Mouse (Mus musculus) intestine, embryonic 14.5 days (tissue): ENCODE measurements at regions not wholly inside any gene's neighbourhood (a gene's known extent, or its start where the extent isn't known, plus 50 kb on each side); places are given as distances from the start of the nearest gene placed in this dataset.

Experiments used
- ATAC-seq: fragments of 200-750 bp; cut with Nextera tagmentation; replicated peaks from 2 replicates; pipeline ENCODE4 v1.8.0; 2017; ENCODE audit warnings: low read depth, moderate number of reproducible peaks, moderate TSS enrichment, moderate library complexity; ENCODE audit not compliant: low FRiP score, low TSS enrichment
- DNase-seq: peaks from one replicate; pipeline ENCODE4 v3.0.0-alpha.2; 2018; ENCODE audit warnings: low spot score
- H3K27ac ChIP-seq: fragments of 300-500 bp; sonication (generic); 2 replicates; pipeline ENCODE4 v1.5.1; 2014; ENCODE audit warnings: low read depth, mild to moderate bottlenecking, control low read depth
- H3K27me3 ChIP-seq: fragments of 300-500 bp; sonication (generic); replicated peaks from 2 replicates; pipeline ENCODE4 v1.6.1; 2014; ENCODE audit warnings: low read length, control low read depth; ENCODE audit not compliant: control insufficient read depth, insufficient read depth
- H3K36me3 ChIP-seq: fragments of 300-500 bp; sonication (generic); 2 replicates; pipeline ENCODE4 v1.6.1; 2014; ENCODE audit warnings: low read length, control low read depth; ENCODE audit not compliant: control insufficient read depth, insufficient read depth
- H3K4me1 ChIP-seq: fragments of 300-500 bp; sonication (generic); replicated peaks from 2 replicates; pipeline ENCODE4 v1.6.1; 2014; ENCODE audit warnings: low read length, control low read depth, mixed read lengths; ENCODE audit not compliant: control insufficient read depth, insufficient read depth
- H3K4me2 ChIP-seq: fragments of 300-500 bp; sonication (generic); 2 replicates; pipeline ENCODE4 v1.6.1; 2014; ENCODE audit warnings: low read length
- H3K4me3 ChIP-seq: fragments of 300-500 bp; sonication (generic); 2 replicates; pipeline ENCODE4 v1.5.1; 2014; ENCODE audit warnings: low read depth, low read length, control low read depth, mixed read lengths
- H3K9ac ChIP-seq: fragments of 300-500 bp; sonication (generic); 2 replicates; pipeline ENCODE4 v1.6.1; 2014; ENCODE audit warnings: mild to moderate bottlenecking, low read length
- H3K9me3 ChIP-seq: fragments of 300-500 bp; sonication (generic); 2 replicates; pipeline ENCODE4 v1.6.1; 2016; ENCODE audit warnings: low read length, control low read depth; ENCODE audit not compliant: control insufficient read depth
- WGBS: fragments of 180-500 bp; shearing (Covaris S2); extraction: QIAGEN DNeasy Blood & Tissue Kit; methylation state at CpG from one replicate; pipeline ENCODE4 v1.1.7; 2014; 5-methylcytosine and 5-hydroxymethylcytosine counted together

GRCm38 (mm10) chr1:146955688-146956214 is 461.2 kb downstream of the Brinp3 start:
- no peak overlapping the region for H3K4me3 ChIP-seq
- H3K27ac ChIP-seq: no peak overlapping the region
- WGBS: 64% methylated on average over 5 of the region's 5 CpGs
- H3K4me1 ChIP-seq: no peaks in the 10 kb centered on the region
- DNase-seq (no peak), ATAC-seq (no peak)
- no peak overlapping the region for H3K4me2 ChIP-seq
- H3K27me3 ChIP-seq: no peaks in the 10 kb centered on the region
- no peaks in the 10 kb centered on the region for H3K36me3 ChIP-seq
- H3K9me3 ChIP-seq: no peaks in the 10 kb centered on the region
- no peak overlapping the region for H3K9ac ChIP-seq

GRCm38 (mm10) chr1:146956347-146956746 is 461.8 kb downstream of the Brinp3 start:
- Histone ChIP-seq H3K9me3 (no peaks in the 10 kb centered on the region), H3K4me3 (no peak overlapping the region), H3K27me3 (no peaks in the 10 kb centered on the region), H3K27ac (no peak overlapping the region), H3K4me1 (no peaks in the 10 kb centered on the region), H3K4me2 (no peak overlapping the region), H3K36me3 (no peaks in the 10 kb centered on the region), H3K9ac (no peak overlapping the region)
- ATAC-seq: no peak
- DNase-seq: no peak

- Histone ChIP-seq H3K4me2 (no peak overlapping the region), H3K9me3 (no peaks in the 10 kb centered on the region), H3K27ac (no peak overlapping the region), H3K36me3 (no peaks in the 10 kb centered on the region), H3K4me3 (no peak overlapping the region), H3K27me3 (no peaks in the 10 kb centered on the region), H3K4me1 (no peaks in the 10 kb centered on the region), H3K9ac (no peak overlapping the region)
- ATAC-seq (peak; percentile 55; the same call in 1 of the 2 replicates), DNase-seq (no peak)
- 67% methylated on average over 3 of the region's 3 CpGs for WGBS
Measured at GRCm38 (mm10) chr1:146960448-146960847, 465.9 kb downstream of the Brinp3 start.

GRCm38 (mm10) chr1:146967534-146967933 is 473.0 kb downstream of the Brinp3 start:
- H3K27ac ChIP-seq: no peak overlapping the region
- H3K4me1 ChIP-seq: no peaks in the 10 kb centered on the region
- DNase-seq: no peak
- no peak overlapping the region for H3K4me2 ChIP-seq
- no peaks in the 10 kb centered on the region for H3K36me3 ChIP-seq
- no peaks in the 10 kb centered on the region for H3K27me3 ChIP-seq
- H3K9ac ChIP-seq: no peak overlapping the region
- H3K9me3 ChIP-seq: no peaks in the 10 kb centered on the region
- ATAC-seq: no peak
- H3K4me3 ChIP-seq: no peak overlapping the region

GRCm38 (mm10) chr1:146967993-146968392 is 473.4 kb downstream of the Brinp3 start:
- Histone ChIP-seq H3K4me1 (no peaks in the 10 kb centered on the region), H3K4me2 (no peak overlapping the region), H3K9ac (no peak overlapping the region), H3K9me3 (no peaks in the 10 kb centered on the region), H3K4me3 (no peak overlapping the region), H3K27ac (no peak overlapping the region), H3K27me3 (no peaks in the 10 kb centered on the region), H3K36me3 (no peaks in the 10 kb centered on the region)
- 84% methylated on average over 2 of the region's 2 CpGs for WGBS
- DNase-seq (no peak), ATAC-seq (no peak)

- ATAC-seq (no peak), DNase-seq (no peak)
- WGBS: 63% methylated on average over 5 of the region's 5 CpGs
- no peaks in the 10 kb centered on the region for H3K36me3 ChIP-seq
- H3K4me3 ChIP-seq: no peak overlapping the region
- no peak overlapping the region for H3K27ac ChIP-seq
- no peak overlapping the region for H3K9ac ChIP-seq
- H3K4me1 ChIP-seq: no peaks in the 10 kb centered on the region
- no peaks in the 10 kb centered on the region for H3K27me3 ChIP-seq
- no peak overlapping the region for H3K4me2 ChIP-seq
- no peaks in the 10 kb centered on the region for H3K9me3 ChIP-seq
Measured at GRCm38 (mm10) chr1:146983433-146984186, 489.1 kb downstream of the Brinp3 start.

- no peak for DNase-seq
- ATAC-seq: 0 out of 2 replicates have a peak, but pooled peaks have one; percentile 15
- no peaks in the 10 kb centered on the region for H3K36me3 ChIP-seq
- no peak overlapping the region for H3K9ac ChIP-seq
- H3K4me3 ChIP-seq: no peak overlapping the region
- H3K4me1 ChIP-seq: no peaks in the 10 kb centered on the region
- no peak overlapping the region for H3K4me2 ChIP-seq
- no peaks in the 10 kb centered on the region for H3K27me3 ChIP-seq
- no peak overlapping the region for H3K27ac ChIP-seq
- no peaks in the 10 kb centered on the region for H3K9me3 ChIP-seq
- WGBS: 53% methylated on average over 2 of the region's 2 CpGs
Measured at GRCm38 (mm10) chr1:147000018-147000417, 505.5 kb downstream of the Brinp3 start.

- 36% methylated on average over 2 of the region's 2 CpGs for WGBS
- no peak for ATAC-seq
- Histone ChIP-seq H3K4me3 (no peak overlapping the region), H3K36me3 (no peaks in the 10 kb centered on the region), H3K27me3 (no peaks in the 10 kb centered on the region), H3K9me3 (no peaks in the 10 kb centered on the region), H3K9ac (no peak overlapping the region), H3K27ac (no peak overlapping the region), H3K4me1 (no peaks in the 10 kb centered on the region), H3K4me2 (no peak overlapping the region)
- DNase-seq: no peak
Measured at GRCm38 (mm10) chr1:147047714-147048113, 553.2 kb downstream of the Brinp3 start.

GRCm38 (mm10) chr1:147058504-147058903 is 563.9 kb downstream of the Brinp3 start:
- 60% methylated on average over 2 of the region's 2 CpGs for WGBS
- Histone ChIP-seq H3K4me1 (no peaks in the 10 kb centered on the region), H3K36me3 (no peaks in the 10 kb centered on the region), H3K9me3 (no peaks in the 10 kb centered on the region), H3K9ac (no peak overlapping the region), H3K4me3 (no peak overlapping the region), H3K27ac (no peak overlapping the region), H3K27me3 (no peaks in the 10 kb centered on the region), H3K4me2 (no peak overlapping the region)
- no peak for DNase-seq
- ATAC-seq: no peak
